Mouse (Mus musculus) liver, embryonic 14.5 days (tissue): ENCODE measurements around the gene Fiz1.

ENCODE experiments used
- CTCF ChIP-seq: IDR thresholded peaks from 2 replicates; pipeline ENCODE4 v1.5.1; 2016; ENCODE audit warnings: antibody characterized with exemption, low read depth, control low read depth
- EP300 ChIP-seq: IDR thresholded peaks from 2 replicates; pipeline ENCODE4 v1.6.1; 2016; ENCODE audit warnings: antibody characterized with exemption, low read depth

DNA sequence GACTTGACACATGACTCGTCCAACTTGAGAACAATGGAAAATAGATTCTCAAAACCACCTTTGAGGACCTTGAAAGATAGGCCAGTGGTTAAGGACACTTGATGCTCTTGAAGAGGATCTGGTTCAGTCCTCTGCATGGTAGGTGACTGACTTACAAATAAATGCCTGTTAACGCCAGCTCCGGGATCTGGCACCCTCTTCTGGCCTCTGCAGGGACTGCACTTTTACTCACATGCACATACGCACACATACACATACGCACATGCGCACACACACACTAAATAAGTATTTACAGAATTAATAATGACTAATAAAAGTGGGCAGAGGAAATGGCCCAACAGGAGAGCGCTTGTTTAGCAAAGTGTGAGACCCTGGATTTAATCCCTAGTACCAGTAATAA is 37.7 kb downstream of the Fiz1 start:
- TF ChIP-seq CTCF = peak; percentile 52
- no peak for TF ChIP-seq EP300
